Mouse (Mus musculus): ENCODE measurements around the gene Snx33.
A peak's percentile ranks its signal among the peaks of the same experiment; 100 is the strongest.

DNA sequence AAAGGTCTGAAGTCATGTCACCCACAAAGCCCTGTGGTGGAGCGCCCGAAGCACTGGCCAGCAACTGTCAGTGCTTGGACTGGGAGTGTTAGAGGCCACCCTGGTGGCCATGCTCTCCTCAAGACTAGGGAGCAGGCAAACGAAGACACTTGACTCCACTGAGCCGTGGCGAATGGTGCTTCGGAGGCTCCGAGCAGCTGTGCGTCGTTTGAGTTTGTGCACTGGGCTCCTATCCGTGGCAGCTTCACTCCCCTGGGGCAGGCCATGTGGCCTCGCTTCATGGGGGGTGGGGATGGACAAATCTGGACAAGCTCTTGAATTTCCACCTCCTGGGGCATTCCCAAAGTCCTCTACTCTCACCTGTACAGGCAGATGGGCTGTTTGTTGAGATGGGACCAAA is 28.8 kb downstream of the Snx33 start:
- TF ChIP-seq POLR2A (IDR thresholded peaks at IDR 0.05; ENCODE audit: low read depth, low read length) (no peak), CHD1 (IDR thresholded peaks at IDR 0.05; ENCODE audit: low read depth, low read length) (no peak), MYC (IDR thresholded peaks at IDR 0.05; ENCODE audit: low read depth, low read length) (peak; percentile 80), CTCF (conservative IDR thresholded peaks at IDR 0.05 in 1 of 2, IDR thresholded peaks at IDR 0.05 in 1 of 2; ENCODE audit: low read depth in 2 of 2, low read length in 2 of 2) (no peak), TCF12 (IDR thresholded peaks at IDR 0.05; ENCODE audit: low read depth, low read length) (0 out of 2 replicates have a peak, but pooled peaks have one; percentile 56), USF1 (IDR thresholded peaks at IDR 0.05; ENCODE audit: low read depth, low read length) (peak; percentile 20; the same call in 1 of the 2 replicates), E2F4 (IDR thresholded peaks at IDR 0.05; ENCODE audit: insufficient replicate concordance, low read depth, low read length) (no peak), UBTF (IDR thresholded peaks at IDR 0.05; ENCODE audit: low read depth, low read length) (no peak), BHLHE40 (IDR thresholded peaks at IDR 0.05; ENCODE audit: low read depth, low read length) (no peak), POLR2AphosphoS2 (IDR thresholded peaks at IDR 0.05; ENCODE audit: low read depth, low read length) (no peak), ZNF384 (IDR thresholded peaks at IDR 0.05; ENCODE audit: low read depth, low read length) (no peak), ZKSCAN1 (IDR thresholded peaks at IDR 0.05; ENCODE audit: borderline replicate concordance, low read depth, low read length) (no peak), SMC3 (IDR thresholded peaks at IDR 0.05; ENCODE audit: low read depth, low read length) (no peak), MEF2A (IDR thresholded peaks at IDR 0.05; ENCODE audit: borderline replicate concordance, low read depth, low read length) (no peak)

Measured in CH12.LX (cell line).